Mouse (Mus musculus) liver, embryonic 15.5 days (tissue): Measurements from ENCODE around the gene Rcan2. TPM values are rescaled to one million over a fixed set of nuclear protein-coding genes. Genes with fewer than 3 reads are reported as not detected.
"Not testable (repeated sequence)": the region's sequence is repeated elsewhere in the genome, so short reads cannot be mapped to it uniquely, and the experiment has no call there.

Source experiments
- ATAC-seq: fragments of 200-750 bp; cut with Nextera tagmentation; 2 replicates; pipeline ENCODE4 v1.8.0; 2017; ENCODE audit warnings: moderate number of reproducible peaks, mild to moderate bottlenecking, moderate library complexity; ENCODE audit not compliant: insufficient read depth
- H3K27ac ChIP-seq: fragments of 300-500 bp; sonication (generic); replicated peaks from 2 replicates; pipeline ENCODE4 v1.5.1; 2015; ENCODE audit warnings: mild to moderate bottlenecking, inconsistent platforms
- H3K27me3 ChIP-seq: fragments of 300-500 bp; sonication (generic); 2 replicates; pipeline ENCODE4 v1.6.1; 2015; ENCODE audit warnings: mild to moderate bottlenecking, inconsistent platforms
- H3K36me3 ChIP-seq: fragments of 300-500 bp; sonication (generic); replicated peaks from 2 replicates; pipeline ENCODE4 v1.6.1; 2015; ENCODE audit warnings: moderate library complexity, mild to moderate bottlenecking, inconsistent platforms
- H3K4me1 ChIP-seq: fragments of 300-500 bp; sonication (generic); replicated peaks from 2 replicates; pipeline ENCODE4 v1.6.1; 2015; ENCODE audit warnings: inconsistent platforms
- H3K4me2 ChIP-seq: fragments of 300-500 bp; sonication (generic); 2 replicates; pipeline ENCODE4 v1.6.1; 2015; ENCODE audit warnings: moderate library complexity, mild to moderate bottlenecking, inconsistent platforms
- H3K4me3 ChIP-seq: fragments of 300-500 bp; sonication (generic); replicated peaks from 2 replicates; pipeline ENCODE4 v1.5.1; 2015; ENCODE audit warnings: mild to moderate bottlenecking, inconsistent platforms
- H3K9ac ChIP-seq: fragments of 300-500 bp; sonication (generic); 2 replicates; pipeline ENCODE4 v1.6.1; 2015; ENCODE audit warnings: moderate library complexity, mild to moderate bottlenecking, inconsistent platforms
- H3K9me3 ChIP-seq: fragments of 300-500 bp; sonication (generic); replicated peaks from 2 replicates; pipeline ENCODE4 v1.6.1; 2016; ENCODE audit warnings: inconsistent platforms
- WGBS: fragments of 180-500 bp; shearing (Covaris S2); methylation state at CpG from one replicate; pipeline ENCODE4 v1.1.7; 2015; ENCODE audit warnings: mixed read lengths; ENCODE audit not compliant: insufficient replicate concordance; 5-methylcytosine and 5-hydroxymethylcytosine counted together
- polyA plus RNA-seq: library from polyadenylated mRNA; unstranded; fragments of >200 nt; fragmentation: Nextera tagmentation; extraction: Ambion mirVana; gene quantifications from 2 replicates; pipeline ENCODE4 v1.2.1, GENCODE M21; 2015

The Rcan2 gene
- polyA plus RNA-seq, 1 experiment from 2014 or later, result 0.83 TPM

- not testable (repeated sequence) for H3K9me3 ChIP-seq, H3K27me3 ChIP-seq, ATAC-seq, H3K36me3 ChIP-seq, H3K4me3 ChIP-seq, H3K27ac ChIP-seq, H3K9ac ChIP-seq, H3K4me1 ChIP-seq, H3K4me2 ChIP-seq
- 39% methylated on average over 1 of the region's 1 CpGs for WGBS
Observed at GRCm38 (mm10) chr17:43825411-43825785, 24.2 kb downstream of the Rcan2 start.

GRCm38 (mm10) chr17:43827261-43827660 is 26.1 kb downstream of the Rcan2 start:
- Histone ChIP-seq H3K4me2 (no peak overlapping the region), H3K9me3 (no peaks in the 10 kb centered on the region), H3K4me3 (no peak overlapping the region), H3K27ac (no peak overlapping the region), H3K36me3 (no peaks in the 10 kb centered on the region), H3K9ac (no peak overlapping the region), H3K4me1 (no peaks in the 10 kb centered on the region), H3K27me3 (no peaks in the 10 kb centered on the region)
- WGBS, result 49% methylated on average over 3 of the region's 3 CpGs
- no peak for ATAC-seq

- H3K27ac ChIP-seq, result no peak overlapping the region
- no peak overlapping the region for H3K4me3 ChIP-seq
- H3K9me3 ChIP-seq, result no peaks in the 10 kb centered on the region
- no peak overlapping the region for H3K4me2 ChIP-seq
- no peak overlapping the region for H3K9ac ChIP-seq
- no peaks in the 10 kb centered on the region for H3K36me3 ChIP-seq
- no peaks in the 10 kb centered on the region for H3K4me1 ChIP-seq
- ATAC-seq, result no peak
- no peaks in the 10 kb centered on the region for H3K27me3 ChIP-seq
- WGBS, result 57% methylated on average over 15 of the region's 15 CpGs
Observed at GRCm38 (mm10) chr17:43832401-43833124, 31.4 kb downstream of the Rcan2 start.

DNA sequence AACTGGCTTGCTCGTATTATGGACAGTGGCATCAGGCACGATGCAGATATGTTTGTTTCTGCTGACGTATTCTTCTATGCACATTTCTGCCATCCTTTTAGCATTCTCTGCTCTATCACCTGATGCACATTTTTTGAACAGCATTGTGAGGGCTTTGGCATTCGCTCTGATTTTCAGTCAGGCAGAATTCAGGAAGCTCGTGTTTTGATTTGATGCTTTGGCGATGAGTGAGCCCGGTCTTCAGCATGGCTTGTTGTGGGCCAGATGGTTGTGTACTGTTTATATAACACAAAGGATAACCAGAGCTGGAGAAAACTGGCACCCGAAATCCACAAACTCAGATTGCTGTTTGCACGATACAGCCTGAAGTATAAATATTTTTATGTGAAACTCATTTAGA is 39.1 kb downstream of the Rcan2 start:
- no peaks in the 10 kb centered on the region for H3K27me3 ChIP-seq
- no peak overlapping the region for H3K4me2 ChIP-seq
- no peak overlapping the region for H3K4me3 ChIP-seq
- no peaks in the 10 kb centered on the region for H3K9me3 ChIP-seq
- H3K27ac ChIP-seq, result no peak overlapping the region
- H3K9ac ChIP-seq, result no peak overlapping the region
- WGBS, result 68% methylated on average over 9 of the region's 9 CpGs
- H3K36me3 ChIP-seq, result no peaks in the 10 kb centered on the region
- H3K4me1 ChIP-seq, result no peaks in the 10 kb centered on the region
- no peak for ATAC-seq

GRCm38 (mm10) chr17:43846714-43847113 is 45.6 kb downstream of the Rcan2 start:
- no peak overlapping the region for H3K4me2 ChIP-seq
- no peaks in the 10 kb centered on the region for H3K36me3 ChIP-seq
- WGBS, result 53% methylated on average over 2 of the region's 2 CpGs
- H3K9ac ChIP-seq, result no peak overlapping the region
- no peaks in the 10 kb centered on the region for H3K9me3 ChIP-seq
- no peak for ATAC-seq
- no peaks in the 10 kb centered on the region for H3K4me1 ChIP-seq
- no peak overlapping the region for H3K4me3 ChIP-seq
- H3K27ac ChIP-seq, result no peak overlapping the region
- H3K27me3 ChIP-seq, result no peaks in the 10 kb centered on the region

- Histone ChIP-seq H3K36me3 (no peaks in the 10 kb centered on the region), H3K27me3 (no peaks in the 10 kb centered on the region), H3K4me1 (no peaks in the 10 kb centered on the region), H3K4me3 (no peak overlapping the region), H3K9me3 (no peaks in the 10 kb centered on the region), H3K4me2 (no peak overlapping the region), H3K9ac (no peak overlapping the region), H3K27ac (no peak overlapping the region)
- ATAC-seq, result no peak
- 43% methylated on average over 3 of the region's 3 CpGs for WGBS
Observed at GRCm38 (mm10) chr17:43848903-43849302, 47.8 kb downstream of the Rcan2 start.

GRCm38 (mm10) chr17:43855132-43855531 is 54.0 kb downstream of the Rcan2 start:
- Histone ChIP-seq H3K4me3 (no peak overlapping the region), H3K4me1 (no peaks in the 10 kb centered on the region), H3K9me3 (no peaks in the 10 kb centered on the region), H3K36me3 (no peaks in the 10 kb centered on the region), H3K4me2 (no peak overlapping the region), H3K27me3 (no peaks in the 10 kb centered on the region), H3K27ac (no peak overlapping the region), H3K9ac (no peak overlapping the region)
- 50% methylated on average over 5 of the region's 5 CpGs for WGBS
- no peak for ATAC-seq

DNA sequence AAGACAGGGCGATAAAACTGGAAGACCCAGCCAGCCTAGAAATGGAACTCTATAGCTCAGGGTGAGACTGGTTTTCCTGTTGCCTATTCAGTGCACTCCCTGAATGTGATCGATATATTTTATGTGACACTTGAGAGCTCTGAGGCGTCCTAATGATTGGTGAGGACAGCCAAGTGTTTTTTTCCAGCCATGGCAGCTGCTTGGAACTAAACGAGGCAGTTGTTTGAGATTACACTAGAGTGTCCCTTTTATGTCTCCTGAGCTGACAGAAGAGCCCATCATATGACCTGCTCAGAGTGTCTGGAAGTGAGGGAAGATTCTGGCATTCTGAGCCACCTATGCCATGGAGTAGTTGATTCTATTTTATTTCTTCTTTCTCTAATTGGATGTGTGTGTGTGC is 54.9 kb downstream of the Rcan2 start:
- Histone ChIP-seq H3K9ac (no peak overlapping the region), H3K27ac (no peak overlapping the region), H3K4me1 (no peaks in the 10 kb centered on the region), H3K27me3 (no peaks in the 10 kb centered on the region), H3K4me3 (no peak overlapping the region), H3K36me3 (no peaks in the 10 kb centered on the region), H3K4me2 (no peak overlapping the region), H3K9me3 (no peaks in the 10 kb centered on the region)
- no peak for ATAC-seq
- 39% methylated on average over 4 of the region's 4 CpGs for WGBS

DNA sequence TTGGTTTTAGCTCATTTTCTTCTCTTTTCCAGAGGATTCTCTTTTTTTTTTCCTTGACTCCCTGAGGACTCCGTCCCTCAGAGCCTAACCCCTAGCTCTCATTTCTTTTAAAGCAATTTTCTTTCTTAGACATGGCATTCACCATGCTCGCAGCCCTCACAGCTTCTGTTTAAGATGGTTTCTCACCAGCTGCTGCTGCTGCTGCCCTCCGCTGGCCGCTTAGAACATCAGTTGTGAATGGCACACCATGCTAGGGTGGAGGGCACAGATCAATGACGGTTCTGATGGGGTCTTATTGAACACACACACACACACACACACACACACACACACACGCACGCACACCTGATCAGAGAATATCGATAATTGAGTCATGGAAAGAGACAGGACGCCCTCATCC is 67.7 kb downstream of the Rcan2 start:
- Histone ChIP-seq H3K4me2 (no peak overlapping the region), H3K27me3 (no peaks in the 10 kb centered on the region), H3K9ac (no peak overlapping the region), H3K36me3 (no peaks in the 10 kb centered on the region), H3K9me3 (no peaks in the 10 kb centered on the region), H3K4me1 (no peaks in the 10 kb centered on the region), H3K4me3 (no peak overlapping the region), H3K27ac (no peak overlapping the region)
- 69% methylated on average over 9 of the region's 9 CpGs for WGBS
- no peak for ATAC-seq

- H3K4me1 ChIP-seq, result no peaks in the 10 kb centered on the region
- WGBS, result 12% methylated on average over 5 of the region's 5 CpGs
- ATAC-seq, result no peak
- no peaks in the 10 kb centered on the region for H3K9me3 ChIP-seq
- H3K27me3 ChIP-seq, result no peaks in the 10 kb centered on the region
- H3K9ac ChIP-seq, result no peak overlapping the region
- no peaks in the 10 kb centered on the region for H3K36me3 ChIP-seq
- H3K27ac ChIP-seq, result no peak overlapping the region
- H3K4me2 ChIP-seq, result no peak overlapping the region
- H3K4me3 ChIP-seq, result no peak overlapping the region
Observed at GRCm38 (mm10) chr17:43869677-43870076, 68.5 kb downstream of the Rcan2 start.

GRCm38 (mm10) chr17:43874417-43874816 is 73.3 kb downstream of the Rcan2 start:
- H3K27me3 ChIP-seq, result no peaks in the 10 kb centered on the region
- H3K27ac ChIP-seq, result no peak overlapping the region
- H3K4me1 ChIP-seq, result no peaks in the 10 kb centered on the region
- H3K36me3 ChIP-seq, result no peaks in the 10 kb centered on the region
- H3K9ac ChIP-seq, result no peak overlapping the region
- no peaks in the 10 kb centered on the region for H3K9me3 ChIP-seq
- WGBS, result 48% methylated on average over 5 of the region's 5 CpGs
- no peak overlapping the region for H3K4me2 ChIP-seq
- ATAC-seq, result no peak
- no peak overlapping the region for H3K4me3 ChIP-seq

DNA sequence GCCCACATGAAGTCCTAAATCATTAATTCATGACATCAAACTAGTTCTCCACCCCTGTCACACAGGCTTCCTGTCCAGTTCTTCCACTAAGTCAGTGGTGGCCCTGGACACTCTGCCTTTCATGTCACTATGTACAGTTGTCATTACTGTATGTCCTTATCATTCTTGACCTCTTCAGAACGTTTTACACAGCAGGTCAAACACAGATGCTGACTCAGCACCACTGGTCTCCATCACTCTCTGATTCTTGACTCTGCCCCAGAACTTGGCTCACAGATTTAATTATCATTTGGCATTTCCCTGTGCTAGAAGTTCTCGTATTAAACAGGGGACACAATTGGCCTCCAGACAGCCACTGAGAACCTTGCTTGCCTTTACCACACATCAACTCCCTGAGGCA is 76.3 kb downstream of the Rcan2 start:
- H3K9ac ChIP-seq, result no peak overlapping the region
- no peaks in the 10 kb centered on the region for H3K4me1 ChIP-seq
- no peaks in the 10 kb centered on the region for H3K27me3 ChIP-seq
- H3K4me3 ChIP-seq, result no peak overlapping the region
- H3K9me3 ChIP-seq, result no peaks in the 10 kb centered on the region
- 24% methylated on average over 2 of the region's 2 CpGs for WGBS
- no peak overlapping the region for H3K27ac ChIP-seq
- no peaks in the 10 kb centered on the region for H3K36me3 ChIP-seq
- ATAC-seq, result no peak
- H3K4me2 ChIP-seq, result no peak overlapping the region
